Mouse (Mus musculus) CD4-positive helper T cell, adult 2 months (primary cell): ENCODE data around the gene Gm5169.
"Not testable (repeated sequence)": the region's sequence is repeated elsewhere in the genome, so short reads cannot be mapped to it uniquely, and the experiment has no call there.

ENCODE experiments used
- DNase-seq: peaks from one replicate; pipeline ENCODE4 v3.0.0-alpha.2; 2012; ENCODE audit warnings: low read depth, missing footprints, low spot score

Gm5169 gene

DNA sequence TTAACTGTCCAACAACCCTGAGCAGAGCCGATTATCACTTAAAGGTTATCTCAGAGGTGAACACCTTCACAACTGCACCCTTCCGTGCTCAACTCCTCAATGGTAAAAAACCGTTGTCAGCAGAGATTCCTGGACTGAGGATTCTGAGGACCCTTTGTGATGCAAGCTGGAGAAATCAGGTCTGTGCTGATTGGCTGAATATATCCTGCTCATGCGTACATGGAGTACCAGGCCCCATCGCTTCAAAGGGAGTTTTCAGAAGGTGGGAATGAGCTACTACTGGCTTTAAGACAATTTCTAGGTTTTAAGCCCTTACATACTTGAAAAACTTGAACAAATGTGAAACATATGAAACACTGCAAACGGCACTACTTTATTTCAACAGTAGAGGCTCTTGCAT lies at the start of gene Gm5169:
Gene Gm5169 (minus strand): TSS at position 101 of the 400 bp plus-strand sequence.
- not testable (repeated sequence) for DNase-seq

DNA sequence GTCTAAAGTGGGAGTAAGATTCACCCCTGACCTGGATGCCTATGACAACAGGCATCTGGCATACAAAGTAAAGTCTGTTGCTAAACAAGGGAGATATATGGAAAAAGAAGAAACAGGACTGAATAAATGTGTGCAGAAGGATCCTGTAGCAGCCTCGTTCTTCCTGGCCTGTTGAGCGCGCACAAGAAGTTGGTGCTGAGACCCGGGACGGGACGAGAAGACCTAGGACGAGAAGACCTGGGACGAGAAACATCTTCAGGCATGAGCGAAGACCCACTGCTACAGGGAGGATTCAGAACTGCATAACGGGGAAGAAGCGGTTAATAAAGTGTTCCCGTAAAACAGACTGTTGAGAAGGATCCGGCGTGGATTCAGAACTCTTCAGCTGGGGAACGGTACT lies 46.2 kb upstream of the Gm5169 start:
- DNase-seq, result not testable (repeated sequence)
